Mouse (Mus musculus): Measurements from ENCODE around the gene Gsc2.

Gene Gsc2

GRCm38 (mm10) chr16:17865293-17865692 lies 49.6 kb downstream of the Gsc2 start:
- DNase-seq (ENCODE audit: low read depth, low spot score) = no peak
